Mouse (Mus musculus) small intestine, adult 2 months (tissue): ENCODE data around the gene Cdc42.

Source experiments
- CTCF ChIP-seq: fragments of 200-500 bp; IDR thresholded peaks from 2 replicates; pipeline ENCODE4 v1.5.1; 2012; ENCODE audit warnings: low read depth, mild to moderate bottlenecking, control low read depth, inconsistent platforms, low read length, moderate library complexity, mixed read lengths; ENCODE audit not compliant: insufficient replicate concordance, insufficient read length; ENCODE audit errors: extremely low read depth
- POLR2A ChIP-seq: fragments of 200-500 bp; IDR thresholded peaks from 2 replicates; pipeline ENCODE4 v1.6.1; 2012; ENCODE audit warnings: low read depth, mild to moderate bottlenecking, control low read depth, inconsistent platforms, low read length, moderate library complexity

DNA sequence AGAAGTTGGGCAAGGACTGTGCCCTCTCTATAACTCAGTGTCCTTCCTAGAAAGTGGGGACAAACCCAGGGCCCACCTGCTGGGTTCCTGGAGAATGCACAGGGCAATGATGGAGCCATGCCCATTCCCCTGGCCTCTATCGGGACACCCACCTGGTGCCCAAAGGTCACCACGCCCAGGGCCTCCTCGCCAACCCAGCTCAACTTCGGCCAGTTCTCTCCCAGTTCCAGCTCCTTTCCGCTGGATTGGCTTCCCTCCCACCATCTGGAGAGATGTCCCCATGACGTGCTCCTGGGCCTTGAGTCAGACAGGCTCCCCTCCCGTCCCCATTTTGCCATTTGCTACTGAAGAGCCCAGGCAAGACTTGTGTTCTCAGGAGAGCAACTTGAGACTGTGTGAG lies 64.9 kb downstream of the Cdc42 start:
- TF ChIP-seq POLR2A: no peak
- TF ChIP-seq CTCF: no peak
